Mouse (Mus musculus): ENCODE data around the gene Suds3. TPM values are rescaled to one million over a fixed set of nuclear protein-coding genes. Genes with fewer than 3 reads are reported as not detected.
A peak's percentile ranks its signal among the peaks of the same experiment; 100 is the strongest.

Suds3 gene
- polyA plus RNA-seq, 1 experiment from 2014 or later = 78.8 TPM

DNA sequence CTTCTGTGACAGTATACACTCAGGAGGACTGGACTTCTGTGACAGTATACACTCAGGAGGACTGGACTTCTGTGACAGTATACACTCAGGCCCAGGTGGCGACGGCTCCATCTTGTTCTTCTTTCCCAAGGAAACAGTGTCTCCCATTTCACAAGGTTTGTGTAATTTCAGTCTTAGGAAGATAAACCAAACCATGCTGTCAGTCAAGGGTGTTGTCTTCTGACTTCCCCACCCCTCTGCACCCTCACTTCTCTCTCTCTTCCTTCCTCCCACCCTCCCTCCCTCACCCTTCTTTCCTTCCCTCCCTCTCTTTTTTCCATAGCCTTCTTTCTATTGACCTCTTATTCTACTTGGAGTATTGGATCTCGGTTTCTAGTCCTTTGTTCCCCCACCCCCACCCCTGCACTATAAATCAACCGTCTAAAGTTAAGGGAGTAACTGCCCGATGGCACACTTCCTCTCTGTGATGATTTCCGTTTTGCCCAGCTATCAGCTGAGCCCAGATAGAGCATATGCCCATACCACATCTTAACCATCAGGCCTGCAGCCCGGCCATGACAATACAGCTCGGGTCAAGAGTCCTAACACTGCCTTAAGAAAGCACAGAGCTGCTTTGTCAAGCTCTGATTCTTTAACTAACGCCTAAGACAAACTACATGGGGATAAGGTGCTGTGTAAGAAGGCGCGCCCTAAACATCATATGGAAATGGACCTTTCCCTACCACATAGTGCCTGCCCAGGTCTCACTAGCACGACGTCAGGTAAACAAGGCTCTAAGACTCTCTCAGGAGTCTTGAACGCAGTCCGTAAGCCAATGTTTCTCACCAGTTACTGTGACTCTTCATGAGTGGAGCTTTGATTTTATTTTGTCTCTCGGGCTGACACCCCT, 33.4 kb upstream of the Suds3 start:
- Histone ChIP-seq H3K4me2 (no peak overlapping the region), H3K9me3 (no peaks in the 10 kb centered on the region), H3K27ac (no peak overlapping the region), H3K36me3 (no peaks in the 10 kb centered on the region), H3K4me1 (no peaks in the 10 kb centered on the region), H3K4me3 (no peak overlapping the region), H3K27me3 (no peaks in the 10 kb centered on the region), H3K9ac (no peak overlapping the region)
- no peak for ATAC-seq (ENCODE audit: borderline replicate concordance, extremely low read depth, low FRiP score, low TSS enrichment)
- 60% methylated on average over 16 of the region's 16 CpGs for WGBS

DNA sequence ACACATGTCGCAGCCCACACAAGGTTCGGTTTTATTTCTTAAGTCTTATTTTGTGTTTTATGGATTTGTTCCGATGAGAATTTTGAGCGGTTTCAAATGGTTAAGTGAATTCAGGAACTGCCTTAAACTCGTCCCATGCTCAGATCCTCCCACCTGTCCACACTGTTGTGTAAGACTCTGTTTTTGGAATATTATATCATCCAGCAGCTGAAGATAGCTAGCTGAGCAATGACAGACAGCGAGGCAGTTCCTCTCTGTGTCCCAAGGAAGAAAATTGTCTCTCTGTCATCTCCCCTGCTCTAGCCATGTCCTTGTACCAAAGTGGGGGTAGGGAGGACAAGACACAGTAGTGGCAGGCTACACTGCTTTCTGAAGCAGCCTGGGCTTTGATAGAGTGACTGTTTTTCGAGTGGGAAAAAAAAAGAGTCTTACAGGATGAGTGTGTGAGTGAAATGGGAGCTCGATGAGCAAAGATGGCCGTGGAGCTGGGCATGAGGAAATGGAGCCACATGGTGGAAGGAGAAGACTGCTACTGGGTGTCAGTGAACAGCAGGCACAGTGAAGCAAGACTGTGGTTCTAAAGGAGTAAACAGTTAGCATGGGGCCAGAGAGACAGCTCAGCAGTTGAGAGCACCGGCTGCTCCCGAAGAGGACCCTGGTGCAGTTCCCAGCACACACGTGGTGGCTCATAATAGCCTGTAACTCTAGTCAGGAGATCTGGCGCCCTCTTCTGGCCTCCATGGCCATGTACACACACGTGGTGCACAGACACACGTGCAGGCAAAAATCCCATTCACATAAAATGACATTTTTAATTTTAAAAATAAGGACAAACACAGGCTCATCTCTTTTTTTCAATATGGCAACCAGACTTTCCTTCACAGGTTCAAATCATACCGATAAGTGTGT, 31.5 kb upstream of the Suds3 start:
- Histone ChIP-seq H3K4me2 (no peak overlapping the region), H3K27me3 (no peaks in the 10 kb centered on the region), H3K9ac (no peak overlapping the region), H3K4me1 (no peaks in the 10 kb centered on the region), H3K4me3 (no peak overlapping the region), H3K9me3 (no peaks in the 10 kb centered on the region), H3K27ac (no peak overlapping the region), H3K36me3 (no peaks in the 10 kb centered on the region)
- ATAC-seq (ENCODE audit: borderline replicate concordance, extremely low read depth, low FRiP score, low TSS enrichment) = no peak
- 87% methylated on average over 16 of the region's 16 CpGs for WGBS

- no peaks in the 10 kb centered on the region for H3K36me3 ChIP-seq
- H3K4me1 ChIP-seq = no peaks in the 10 kb centered on the region
- no peak overlapping the region for H3K9ac ChIP-seq
- no peaks in the 10 kb centered on the region for H3K9me3 ChIP-seq
- no peak for ATAC-seq (ENCODE audit: borderline replicate concordance, extremely low read depth, low FRiP score, low TSS enrichment)
- H3K4me2 ChIP-seq = no peak overlapping the region
- no peak overlapping the region for H3K4me3 ChIP-seq
- no peaks in the 10 kb centered on the region for H3K27me3 ChIP-seq
- H3K27ac ChIP-seq = no peak overlapping the region
Observed at GRCm38 (mm10) chr5:117146165-117146564, 30.3 kb upstream of the Suds3 start.

GRCm38 (mm10) chr5:117143721-117144135, 27.8 kb upstream of the Suds3 start:
- Histone ChIP-seq H3K4me1 (peaks cover 3% of the 10 kb centered on the region), H3K4me2 (no peak overlapping the region), H3K9me3 (no peaks in the 10 kb centered on the region), H3K27ac (no peak overlapping the region), H3K36me3 (no peaks in the 10 kb centered on the region), H3K4me3 (no peak overlapping the region), H3K27me3 (no peaks in the 10 kb centered on the region), H3K9ac (no peak overlapping the region)
- ATAC-seq (ENCODE audit: borderline replicate concordance, extremely low read depth, low FRiP score, low TSS enrichment) = no peak
- 47% methylated on average over 9 of the region's 9 CpGs for WGBS

DNA sequence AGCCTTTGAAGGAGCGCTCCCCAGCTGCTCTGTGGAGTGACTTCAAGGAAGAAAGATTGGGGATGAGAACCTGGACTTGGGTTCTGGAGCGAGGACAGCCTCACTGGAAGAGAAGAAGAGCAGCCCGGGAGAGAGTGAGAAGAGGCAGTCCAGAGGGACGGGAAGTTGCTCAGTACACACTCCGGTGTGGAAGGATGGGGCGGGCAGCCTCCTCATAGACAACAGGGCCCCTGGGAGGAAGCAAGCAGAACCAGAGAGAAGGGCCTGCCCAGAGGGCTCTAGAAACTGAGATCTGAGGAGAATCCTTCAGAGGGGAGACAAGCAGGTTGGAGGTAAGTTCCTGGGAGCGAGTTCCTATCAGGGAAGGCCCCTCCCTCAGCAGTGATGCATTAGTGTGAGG, 24.5 kb upstream of the Suds3 start:
- Histone ChIP-seq H3K4me2 (no peak overlapping the region), H3K4me1 (peaks cover 34% of the 10 kb centered on the region), H3K9ac (no peak overlapping the region), H3K36me3 (no peaks in the 10 kb centered on the region), H3K27ac (no peak overlapping the region), H3K27me3 (no peaks in the 10 kb centered on the region), H3K9me3 (no peaks in the 10 kb centered on the region), H3K4me3 (no peak overlapping the region)
- no peak for ATAC-seq (ENCODE audit: borderline replicate concordance, extremely low read depth, low FRiP score, low TSS enrichment)
- 62% methylated on average over 7 of the region's 7 CpGs for WGBS

- H3K4me1 ChIP-seq = peaks cover 40% of the 10 kb centered on the region
- H3K27me3 ChIP-seq = no peaks in the 10 kb centered on the region
- H3K4me2 ChIP-seq = no peak overlapping the region
- ATAC-seq (ENCODE audit: borderline replicate concordance, extremely low read depth, low FRiP score, low TSS enrichment) = no peak
- H3K27ac ChIP-seq = no peak overlapping the region
- 70% methylated on average over 8 of the region's 8 CpGs for WGBS
- no peak overlapping the region for H3K4me3 ChIP-seq
- no peak overlapping the region for H3K9ac ChIP-seq
- no peaks in the 10 kb centered on the region for H3K9me3 ChIP-seq
- H3K36me3 ChIP-seq = no peaks in the 10 kb centered on the region
Observed at GRCm38 (mm10) chr5:117139822-117140221, 23.9 kb upstream of the Suds3 start.

DNA sequence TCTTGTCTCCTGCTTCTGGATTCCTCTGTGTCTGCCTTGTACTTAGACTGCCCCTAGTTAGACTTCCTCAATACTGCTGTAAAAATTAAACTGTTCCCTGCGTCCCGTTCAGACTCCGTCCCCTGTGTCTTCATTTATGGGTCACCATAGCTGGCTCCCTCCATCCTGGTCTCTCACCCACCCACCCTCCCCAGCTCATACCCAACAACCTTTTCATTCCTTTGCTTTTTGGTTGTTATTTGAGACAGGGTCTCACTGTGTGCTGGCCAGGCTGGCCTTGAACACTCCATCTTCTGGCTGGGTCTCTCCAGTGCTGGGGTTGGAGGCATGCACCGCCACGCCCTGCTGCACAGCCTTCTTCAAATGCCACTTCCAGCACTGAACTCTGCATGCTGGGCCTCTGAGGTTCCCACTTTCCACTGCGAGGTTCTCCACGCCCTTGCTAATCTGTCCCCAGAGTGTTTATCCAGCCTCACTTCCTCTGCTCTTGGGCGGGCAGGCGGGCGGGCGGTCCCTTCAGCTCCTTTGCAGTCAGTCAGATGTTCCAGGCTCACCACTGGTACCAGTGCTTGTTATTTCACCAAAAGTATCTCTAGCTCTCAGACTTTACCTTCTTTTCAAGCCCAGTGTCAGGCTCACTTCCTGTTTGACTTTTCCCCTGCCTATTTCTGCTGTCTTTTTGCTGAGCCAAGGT, 22.5 kb upstream of the Suds3 start:
- Histone ChIP-seq H3K27ac (peak overlapping the region; percentile 59), H3K9me3 (no peaks in the 10 kb centered on the region), H3K4me1 (peaks cover 54% of the 10 kb centered on the region), H3K4me3 (no peak overlapping the region), H3K36me3 (no peaks in the 10 kb centered on the region), H3K27me3 (no peaks in the 10 kb centered on the region), H3K4me2 (no peak overlapping the region; the same call in 1 of the 2 replicates), H3K9ac (no peak overlapping the region)
- ATAC-seq (ENCODE audit: borderline replicate concordance, extremely low read depth, low FRiP score, low TSS enrichment) = 0 out of 2 replicates have a peak, but pooled peaks have one; percentile 17
- 47% methylated on average over 11 of the region's 11 CpGs for WGBS

DNA sequence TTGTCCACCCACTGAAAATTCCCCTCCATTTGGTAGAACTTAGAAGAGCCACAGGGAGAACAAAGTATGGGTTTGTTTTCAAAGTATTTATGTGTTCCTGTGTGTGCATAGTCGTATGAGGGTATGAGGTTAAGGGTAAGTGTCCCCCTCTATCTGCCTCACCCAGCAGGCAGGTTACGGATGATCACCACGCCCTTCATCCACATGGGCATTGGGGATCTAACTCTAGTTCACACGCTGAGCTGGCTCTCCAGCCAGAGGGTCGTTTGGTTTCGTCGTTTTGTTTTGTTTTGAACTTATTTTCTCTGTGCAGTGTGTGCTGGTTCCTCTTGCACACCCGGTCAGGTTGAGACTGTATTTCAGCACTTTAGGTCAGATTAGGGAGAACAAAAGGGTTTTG, 21.7 kb upstream of the Suds3 start:
- Histone ChIP-seq H3K9me3 (no peaks in the 10 kb centered on the region), H3K4me2 (no peak overlapping the region), H3K27ac (0 out of 2 replicates have a peak overlapping the region, but pooled peaks have one; percentile 59), H3K27me3 (no peaks in the 10 kb centered on the region), H3K4me1 (peaks cover 57% of the 10 kb centered on the region), H3K9ac (no peak overlapping the region), H3K36me3 (no peaks in the 10 kb centered on the region), H3K4me3 (no peak overlapping the region)
- no peak for ATAC-seq (ENCODE audit: borderline replicate concordance, extremely low read depth, low FRiP score, low TSS enrichment)
- 62% methylated on average over 8 of the region's 8 CpGs for WGBS

GRCm38 (mm10) chr5:117137011-117137410, 21.1 kb upstream of the Suds3 start:
- H3K4me3 ChIP-seq = no peak overlapping the region
- 31% methylated on average over 10 of the region's 10 CpGs for WGBS
- ATAC-seq (ENCODE audit: borderline replicate concordance, extremely low read depth, low FRiP score, low TSS enrichment) = no peak
- no peaks in the 10 kb centered on the region for H3K36me3 ChIP-seq
- H3K9ac ChIP-seq = no peak overlapping the region
- H3K27ac ChIP-seq = no peak overlapping the region
- H3K4me1 ChIP-seq = peaks cover 57% of the 10 kb centered on the region
- H3K27me3 ChIP-seq = no peaks in the 10 kb centered on the region
- H3K9me3 ChIP-seq = no peaks in the 10 kb centered on the region
- peak overlapping the region; percentile 10; the same call in 1 of the 2 replicates for H3K4me2 ChIP-seq

DNA sequence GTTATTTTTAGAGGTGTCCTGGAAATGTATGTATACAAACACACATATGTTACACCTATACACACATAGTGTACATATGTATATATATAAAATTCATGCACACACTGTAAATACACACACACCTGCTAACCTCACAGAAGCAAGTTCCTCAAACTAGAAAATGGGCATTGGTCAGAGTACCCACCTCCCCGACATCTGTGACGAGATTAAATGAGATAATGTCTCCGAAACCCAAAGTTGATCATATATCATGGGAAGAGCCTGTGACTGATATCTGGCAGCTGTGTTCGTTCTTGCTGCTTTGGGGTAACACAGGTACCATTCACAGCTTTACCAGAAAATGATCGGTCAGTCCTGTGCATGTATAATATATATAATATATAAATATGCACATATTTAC, 20.7 kb upstream of the Suds3 start:
- H3K4me2 ChIP-seq = no peak overlapping the region
- ATAC-seq (ENCODE audit: borderline replicate concordance, extremely low read depth, low FRiP score, low TSS enrichment) = no peak
- H3K4me3 ChIP-seq = no peak overlapping the region
- no peaks in the 10 kb centered on the region for H3K27me3 ChIP-seq
- H3K27ac ChIP-seq = no peak overlapping the region
- no peaks in the 10 kb centered on the region for H3K36me3 ChIP-seq
- H3K9me3 ChIP-seq = no peaks in the 10 kb centered on the region
- 68% methylated on average over 5 of the region's 5 CpGs for WGBS
- H3K4me1 ChIP-seq = peaks cover 57% of the 10 kb centered on the region
- H3K9ac ChIP-seq = no peak overlapping the region

- Histone ChIP-seq H3K4me1 (peaks cover 57% of the 10 kb centered on the region), H3K9me3 (no peaks in the 10 kb centered on the region), H3K27ac (peak overlapping the region; percentile 94), H3K27me3 (no peaks in the 10 kb centered on the region), H3K36me3 (no peaks in the 10 kb centered on the region), H3K9ac (no peak overlapping the region), H3K4me2 (peak overlapping the region; percentile 44), H3K4me3 (no peak overlapping the region)
- 2% methylated on average over 9 of the region's 9 CpGs for WGBS
- peak; percentile 41; the same call in 1 of the 2 replicates for ATAC-seq (ENCODE audit: borderline replicate concordance, extremely low read depth, low FRiP score, low TSS enrichment)
Observed at GRCm38 (mm10) chr5:117135869-117136268, 20.0 kb upstream of the Suds3 start.
